Mouse (Mus musculus) E14TG2a.4 (cell line): ENCODE results near the gene Ctnnbl1.

Experiments used
- H3K27me3 ChIP-seq: 2 replicates; pipeline ENCODE4 v1.6.1; 2014; ENCODE audit warnings: low read length, control low read depth; ENCODE audit not compliant: insufficient read depth
- H3K36me3 ChIP-seq: 2 replicates; pipeline ENCODE4 v1.6.1; 2014; ENCODE audit warnings: low read length, control low read depth; ENCODE audit not compliant: insufficient read depth
- H3K4me1 ChIP-seq: replicated peaks from 2 replicates; pipeline ENCODE4 v1.6.1; 2014; ENCODE audit warnings: low read depth, low read length, control low read depth
- H3K4me3 ChIP-seq: replicated peaks from 2 replicates; pipeline ENCODE4 v1.5.1; 2014; ENCODE audit warnings: mild to moderate bottlenecking, low read length
- H3K9me3 ChIP-seq: 2 replicates; pipeline ENCODE4 v1.6.1; 2014; ENCODE audit warnings: low read length, control low read depth
- CTCF ChIP-seq: conservative IDR thresholded peaks from 2 replicates; pipeline ENCODE4 v1.5.1; 2014; ENCODE audit warnings: low read length
- NANOG ChIP-seq: IDR thresholded peaks from 2 replicates; pipeline ENCODE4 v1.6.1; 2014; ENCODE audit warnings: borderline replicate concordance, low read length, mixed read lengths
- POU5F1 ChIP-seq: IDR thresholded peaks from 2 replicates; pipeline ENCODE4 v1.6.1; 2014; ENCODE audit warnings: low read length, borderline replicate concordance

Gene Ctnnbl1

DNA sequence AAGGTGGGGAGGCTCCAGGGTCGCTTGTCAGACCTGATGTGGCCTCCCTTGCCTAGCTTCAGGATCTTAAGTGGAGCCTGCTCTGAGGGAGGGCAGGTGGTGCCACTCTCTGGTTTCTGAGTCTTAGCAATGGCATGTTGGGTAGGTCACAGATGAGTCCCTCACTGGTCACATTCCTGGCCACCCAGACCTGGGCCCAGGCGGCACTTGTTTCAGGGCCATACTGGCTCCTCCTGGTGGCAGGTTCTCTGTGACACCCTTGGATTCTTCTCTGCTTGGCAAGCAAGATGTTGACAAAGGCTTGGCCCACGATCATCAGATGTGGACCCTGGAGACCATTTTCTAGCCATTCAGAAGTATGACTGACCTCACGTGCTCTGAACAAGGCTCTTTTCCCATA lies 195.5 kb downstream of the Ctnnbl1 start:
- H3K4me1 ChIP-seq: peaks cover 60% of the 10 kb centered on the region
- H3K36me3 ChIP-seq: no peaks in the 10 kb centered on the region
- peaks cover 2% of the 10 kb centered on the region; the same call in 1 of the 2 replicates for H3K27me3 ChIP-seq
- no peaks in the 10 kb centered on the region for H3K9me3 ChIP-seq
- TF ChIP-seq CTCF: 0 out of 2 replicates have a peak, but pooled peaks have one; percentile 9
- no peak for TF ChIP-seq NANOG
- no peak overlapping the region for H3K4me3 ChIP-seq

DNA sequence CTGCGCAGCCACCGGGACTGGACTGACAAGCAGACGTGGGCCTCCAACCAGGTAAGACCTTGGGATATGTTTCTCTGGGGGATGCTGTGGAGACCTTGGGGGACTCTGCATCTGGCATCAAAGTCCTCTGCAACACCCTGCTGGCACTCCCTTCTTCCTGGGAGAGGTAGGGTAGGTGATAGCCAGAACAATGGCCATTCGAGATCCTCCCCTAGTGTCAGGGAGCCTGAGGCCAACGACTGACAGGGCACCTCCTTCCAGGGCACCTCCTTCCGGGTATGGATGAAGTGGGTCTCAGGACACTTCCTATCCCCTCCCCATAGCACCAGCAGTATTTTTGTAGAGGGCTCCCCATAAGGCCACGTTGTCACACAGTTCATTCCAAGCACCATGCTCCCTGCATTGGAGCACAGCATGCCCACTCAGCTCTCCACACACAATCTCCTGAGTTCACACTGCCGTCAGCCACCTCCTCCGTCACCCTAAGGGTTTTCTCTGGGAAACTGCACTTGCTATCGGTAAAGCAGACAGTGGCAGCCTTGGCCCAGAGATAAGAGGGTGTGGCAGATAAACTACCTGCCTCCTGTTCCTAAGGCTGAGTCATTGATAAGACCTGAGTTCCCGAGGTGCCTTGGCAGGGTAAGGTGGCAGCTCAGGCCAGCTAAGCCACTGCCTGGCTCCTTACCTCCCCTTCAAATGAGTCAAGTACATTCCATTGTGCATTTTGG lies 198.4 kb downstream of the Ctnnbl1 start:
- Histone ChIP-seq H3K27me3 (peaks cover 30% of the 10 kb centered on the region), H3K4me3 (no peak overlapping the region), H3K36me3 (no peaks in the 10 kb centered on the region), H3K4me1 (peaks cover 39% of the 10 kb centered on the region), H3K9me3 (no peaks in the 10 kb centered on the region)
- TF ChIP-seq POU5F1: no peak
- no peak for TF ChIP-seq CTCF
- no peak for TF ChIP-seq NANOG

- no peaks in the 10 kb centered on the region for H3K9me3 ChIP-seq
- no peak for TF ChIP-seq NANOG
- peak; percentile 87 for TF ChIP-seq CTCF
- no peak for TF ChIP-seq POU5F1
- H3K36me3 ChIP-seq: no peaks in the 10 kb centered on the region
- H3K4me3 ChIP-seq: no peak overlapping the region
- peaks cover 41% of the 10 kb centered on the region for H3K27me3 ChIP-seq
- H3K4me1 ChIP-seq: peaks cover 40% of the 10 kb centered on the region
Measured at GRCm38 (mm10) chr2:157936676-157937075, 199.5 kb downstream of the Ctnnbl1 start.

GRCm38 (mm10) chr2:157940586-157941185 lies 203.5 kb downstream of the Ctnnbl1 start:
- peaks cover 59% of the 10 kb centered on the region for H3K27me3 ChIP-seq

More at GRCm38 (mm10) chr2:157940586-157941185, 203.5 kb downstream of the Ctnnbl1 start:
- peaks cover 41% of the 10 kb centered on the region for H3K4me1 ChIP-seq
- TF ChIP-seq CTCF (no peak), NANOG (no peak), POU5F1 (no peak)
- no peaks in the 10 kb centered on the region for H3K9me3 ChIP-seq
- no peaks in the 10 kb centered on the region for H3K36me3 ChIP-seq
- peak overlapping the region; percentile 73 for H3K4me3 ChIP-seq
